Mouse (Mus musculus) left cerebral cortex, adult 8-10 months (tissue): ENCODE measurements around the gene C330007P06Rik. TPM values are rescaled to one million over a fixed set of nuclear protein-coding genes. Genes with fewer than 3 reads are reported as not detected.
A peak's percentile ranks its signal among the peaks of the same experiment; 100 is the strongest.

Experiments
- DNase-seq, 2 experiments: peaks; one replicate each; pipeline ENCODE4 v3.0.0; 2022; ENCODE audit warnings: low spot score in 2 of 2
- total RNA-seq, 4 experiments: library from RNA; stranded (reverse); gene quantifications; 2 replicates each; pipeline ENCODE4 v1.2.4; 2022

Gene C330007P06Rik
- total RNA-seq, 4 experiments from 2014 or later: 36.4 to 42.3 (median 37.5) TPM

- DNase-seq: no peak
Observed at GRCm38 (mm10) chrX:36837069-36837676, 36.7 kb downstream of the C330007P06Rik start.

GRCm38 (mm10) chrX:36833397-36834084, 40.4 kb downstream of the C330007P06Rik start:
- DNase-seq: peak in 1 of 2 experiments; percentile 25

- no peak for DNase-seq
Observed at GRCm38 (mm10) chrX:36831632-36832031, 42.3 kb downstream of the C330007P06Rik start.

GRCm38 (mm10) chrX:36830271-36830670, 43.6 kb downstream of the C330007P06Rik start:
- no peak for DNase-seq

- DNase-seq: no peak
Observed at GRCm38 (mm10) chrX:36826873-36827272, 47.0 kb downstream of the C330007P06Rik start.

- DNase-seq: no peak
Observed at GRCm38 (mm10) chrX:36825032-36825431, 48.9 kb downstream of the C330007P06Rik start.

GRCm38 (mm10) chrX:36823932-36824711, 49.8 kb downstream of the C330007P06Rik start:
- no peak for DNase-seq

- DNase-seq: no peak
Observed at GRCm38 (mm10) chrX:36820201-36820600, 53.7 kb downstream of the C330007P06Rik start.

- no peak for DNase-seq
Observed at GRCm38 (mm10) chrX:36819575-36819974, 54.3 kb downstream of the C330007P06Rik start.

- DNase-seq: no peak
Observed at GRCm38 (mm10) chrX:36816953-36817441, 56.9 kb downstream of the C330007P06Rik start.

- no peak for DNase-seq
Observed at GRCm38 (mm10) chrX:36816368-36816899, 57.5 kb downstream of the C330007P06Rik start.

- no peak for DNase-seq
Observed at GRCm38 (mm10) chrX:36815439-36815838, 58.5 kb downstream of the C330007P06Rik start.

- DNase-seq: no peak
Observed at GRCm38 (mm10) chrX:36815022-36815421, 58.9 kb downstream of the C330007P06Rik start.

GRCm38 (mm10) chrX:36814161-36814836, 59.6 kb downstream of the C330007P06Rik start:
- DNase-seq: no peak

GRCm38 (mm10) chrX:36811377-36811776, 62.5 kb downstream of the C330007P06Rik start:
- DNase-seq: no peak

GRCm38 (mm10) chrX:36808318-36808683, 65.6 kb downstream of the C330007P06Rik start:
- no peak for DNase-seq

- peak; percentile 73 to 84 for DNase-seq
Observed at GRCm38 (mm10) chrX:36807360-36808317, 66.3 kb downstream of the C330007P06Rik start.

- no peak for DNase-seq
Observed at GRCm38 (mm10) chrX:36805466-36806235, 68.3 kb downstream of the C330007P06Rik start.

- DNase-seq: no peak
Observed at GRCm38 (mm10) chrX:36804196-36804595, 69.7 kb downstream of the C330007P06Rik start.
